Mouse (Mus musculus) bone marrow macrophage, adult 2 months (primary cell): ENCODE results near the gene Umodl1.

ENCODE experiments used
- CTCF ChIP-seq: IDR thresholded peaks from 2 replicates; pipeline ENCODE4 v1.5.1; 2012; ENCODE audit warnings: low read depth, mild to moderate bottlenecking, low read length, moderate library complexity
- POLR2A ChIP-seq: IDR thresholded peaks from 2 replicates; pipeline ENCODE4 v1.6.1; 2012; ENCODE audit warnings: mild to moderate bottlenecking, low read depth, low read length, borderline replicate concordance

DNA sequence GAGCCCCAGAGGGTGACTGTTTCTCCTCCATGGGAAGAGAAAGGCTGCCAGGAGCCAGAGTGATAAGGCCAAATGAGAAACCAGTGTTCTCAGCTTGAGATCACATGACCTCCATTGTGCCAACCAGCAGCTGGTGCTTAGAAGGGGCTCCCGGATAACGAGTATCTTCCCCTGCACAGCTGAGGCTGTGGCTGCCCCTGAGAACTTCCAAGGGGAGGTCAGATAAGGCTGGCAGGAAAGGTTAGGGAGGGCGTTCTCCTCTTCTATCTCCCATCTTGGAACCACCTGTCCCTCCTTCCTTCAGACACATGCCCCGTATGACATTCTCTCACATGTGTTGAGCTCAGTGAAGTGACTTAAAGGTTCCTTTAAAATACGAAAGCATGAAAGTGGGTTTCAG is 79.7 kb downstream of the Umodl1 start:
- no peak for TF ChIP-seq CTCF
- TF ChIP-seq POLR2A, result no peak
